Mouse (Mus musculus) adrenal gland, adult 2 months (tissue): ENCODE data around the gene Klrb1b. TPM values are rescaled to one million over a fixed set of nuclear protein-coding genes. Genes with fewer than 3 reads are reported as not detected.

ENCODE experiments used
- polyA plus RNA-seq: library from polyadenylated mRNA; depleted of rRNA; stranded (reverse); fragments of >200 nt; gene quantifications from 2 replicates; pipeline ENCODE4 v1.2.3, GENCODE M21; 2012; rRNA removed
- total RNA-seq, 2 experiments: library from RNA; stranded (reverse); gene quantifications; 2 replicates each; pipeline ENCODE4 v1.2.3; 2021

Gene Klrb1b
- total and polyA plus RNA-seq, 3 experiments: 0.66 to 0.79 TPM; not detected in 1

Other genes starting within 250 kb of the Klrb1b start
- gene A2ml1, start 244.7 kb downstream of the Klrb1b start, total RNA-seq: not detected
- gene A2ml1, start 244.7 kb downstream of the Klrb1b start, polyA plus RNA-seq: not detected in 2 replicates
- gene Klrb1a, start 202.8 kb downstream of the Klrb1b start, total RNA-seq: not detected
- gene Klrb1a, start 202.8 kb downstream of the Klrb1b start, polyA plus RNA-seq: 0.26 and 0.29 TPM in 2 replicates
- under 1 TPM; 0.49 to 0.52 TPM for gene Clec2h, start 163.9 kb downstream of the Klrb1b start, total RNA-seq
- not detected in 2 replicates for gene Clec2h, start 163.9 kb downstream of the Klrb1b start, polyA plus RNA-seq
- gene Klrb1, start 103.3 kb downstream of the Klrb1b start, total RNA-seq: not detected
- not detected in 2 replicates for gene Klrb1, start 103.3 kb downstream of the Klrb1b start, polyA plus RNA-seq
- gene Klrb1c, start 37.1 kb downstream of the Klrb1b start, total RNA-seq: under 1 TPM; 0.23 to 0.31 TPM
- gene Klrb1c, start 37.1 kb downstream of the Klrb1b start, polyA plus RNA-seq: 0.08 and 0.16 TPM in 2 replicates
- not detected for gene Gm44511, start within 50 bp of the Klrb1b start, total RNA-seq
- gene Gm44511, start within 50 bp of the Klrb1b start, polyA plus RNA-seq: not detected in 2 replicates
- under 1 TPM in 1 of 2 experiments, not detected in 1; 0.21 TPM for gene Clec2i, start 61.3 kb upstream of the Klrb1b start, total RNA-seq
- gene Clec2i, start 61.3 kb upstream of the Klrb1b start, polyA plus RNA-seq: not detected in 2 replicates
- under 1 TPM; 0.17 to 0.38 TPM for gene BC035044, start 64.8 kb upstream of the Klrb1b start, total RNA-seq
- gene BC035044, start 64.8 kb upstream of the Klrb1b start, polyA plus RNA-seq: 0.06 and 0.52 TPM in 2 replicates
- 1 to 10 TPM in 1 of 2 experiments, under 1 TPM in 1; 0.40 to 4.2 TPM for gene Clec2g, start 108.0 kb upstream of the Klrb1b start, total RNA-seq
- not detected in 2 replicates for gene Clec2g, start 108.0 kb upstream of the Klrb1b start, polyA plus RNA-seq
- gene Klrb1f, start 219.6 kb upstream of the Klrb1b start, total RNA-seq: under 1 TPM in 1 of 2 experiments, not detected in 1; 0.17 TPM
- gene Klrb1f, start 219.6 kb upstream of the Klrb1b start, polyA plus RNA-seq: not detected in 2 replicates